Mouse (Mus musculus) MEL (cell line): ENCODE data around the gene Gbp8.

Source experiments
- CHD1 ChIP-seq: IDR thresholded peaks from 2 replicates; pipeline ENCODE4 v1.6.1; 2012; ENCODE audit warnings: low read depth, mild to moderate bottlenecking, inconsistent platforms, low read length, improper control_type of control experiment
- CTCF ChIP-seq, 3 experiments: IDR thresholded peaks in 2 of 3; conservative IDR thresholded peaks in 1 of 3; 2 replicates each; pipeline ENCODE4 v1.5.1; 2011 to 2012; ENCODE audit warnings: low read length in 3 of 3, low read depth in 2 of 3, mild to moderate bottlenecking in 2 of 3, improper control_type of control experiment in 1 of 3, inconsistent platforms in 1 of 3, mixed read lengths in 1 of 3, moderate library complexity in 1 of 3; ENCODE audit not compliant: control insufficient read depth in 1 of 3, insufficient read depth in 1 of 3, poor library complexity in 1 of 3, severe bottlenecking in 1 of 3
- ELF1 ChIP-seq: IDR thresholded peaks from 2 replicates; pipeline ENCODE4 v1.6.1; 2014; ENCODE audit warnings: low read depth, mild to moderate bottlenecking, inconsistent platforms, low read length, improper control_type of control experiment, moderate library complexity
- MXI1 ChIP-seq: IDR thresholded peaks from 2 replicates; pipeline ENCODE4 v1.6.1; 2011; ENCODE audit warnings: mild to moderate bottlenecking, low read depth, low read length, improper control_type of control experiment
- POLR2A ChIP-seq, 2 experiments: IDR thresholded peaks; 2 replicates each; pipeline ENCODE4 v1.6.1; 2011 to 2012; ENCODE audit warnings: low read length in 2 of 2, mild to moderate bottlenecking in 2 of 2, control low read depth in 1 of 2, improper control_type of control experiment in 1 of 2, low read depth in 1 of 2, moderate library complexity in 1 of 2; ENCODE audit not compliant: control insufficient read depth in 1 of 2, insufficient read depth in 1 of 2, poor library complexity in 1 of 2
- TBP ChIP-seq: IDR thresholded peaks from 2 replicates; pipeline ENCODE4 v1.8.0; 2011; ENCODE audit warnings: low read depth, low read length, improper control_type of control experiment

- TF ChIP-seq MXI1 = no peak
- TF ChIP-seq POLR2A (IDR thresholded peaks at IDR 0.05; ENCODE audit: control insufficient read depth in 1 of 2, insufficient read depth in 1 of 2, low read depth in 1 of 2, low read length in 2 of 2, poor library complexity in 1 of 2) = no peak
- TF ChIP-seq CHD1 = no peak
- TF ChIP-seq ELF1 = no peak
- no peak for TF ChIP-seq CTCF (IDR thresholded peaks at IDR 0.05 in 2 of 3, conservative IDR thresholded peaks at IDR 0.05 in 1 of 3; ENCODE audit: control insufficient read depth in 1 of 3, insufficient read depth in 1 of 3, low read depth in 2 of 3, low read length in 3 of 3, poor library complexity in 1 of 3, severe bottlenecking in 1 of 3)
- no peak for TF ChIP-seq TBP
These were observed 79.1 kb downstream of the Gbp8 start for GRCm38 (mm10) chr5:105060224-105060623.
